Mouse (Mus musculus) CD4-positive, CD25-positive, alpha-beta regulatory T cell, adult 2 months (primary cell): ENCODE data around the gene Susd3.
A peak's percentile ranks its signal among the peaks of the same experiment; 100 is the strongest.

Source experiments
- DNase-seq: peaks from one replicate; pipeline ENCODE4 v3.0.0-alpha.2; 2012; ENCODE audit warnings: low read depth, low spot score

Gene Susd3

DNA sequence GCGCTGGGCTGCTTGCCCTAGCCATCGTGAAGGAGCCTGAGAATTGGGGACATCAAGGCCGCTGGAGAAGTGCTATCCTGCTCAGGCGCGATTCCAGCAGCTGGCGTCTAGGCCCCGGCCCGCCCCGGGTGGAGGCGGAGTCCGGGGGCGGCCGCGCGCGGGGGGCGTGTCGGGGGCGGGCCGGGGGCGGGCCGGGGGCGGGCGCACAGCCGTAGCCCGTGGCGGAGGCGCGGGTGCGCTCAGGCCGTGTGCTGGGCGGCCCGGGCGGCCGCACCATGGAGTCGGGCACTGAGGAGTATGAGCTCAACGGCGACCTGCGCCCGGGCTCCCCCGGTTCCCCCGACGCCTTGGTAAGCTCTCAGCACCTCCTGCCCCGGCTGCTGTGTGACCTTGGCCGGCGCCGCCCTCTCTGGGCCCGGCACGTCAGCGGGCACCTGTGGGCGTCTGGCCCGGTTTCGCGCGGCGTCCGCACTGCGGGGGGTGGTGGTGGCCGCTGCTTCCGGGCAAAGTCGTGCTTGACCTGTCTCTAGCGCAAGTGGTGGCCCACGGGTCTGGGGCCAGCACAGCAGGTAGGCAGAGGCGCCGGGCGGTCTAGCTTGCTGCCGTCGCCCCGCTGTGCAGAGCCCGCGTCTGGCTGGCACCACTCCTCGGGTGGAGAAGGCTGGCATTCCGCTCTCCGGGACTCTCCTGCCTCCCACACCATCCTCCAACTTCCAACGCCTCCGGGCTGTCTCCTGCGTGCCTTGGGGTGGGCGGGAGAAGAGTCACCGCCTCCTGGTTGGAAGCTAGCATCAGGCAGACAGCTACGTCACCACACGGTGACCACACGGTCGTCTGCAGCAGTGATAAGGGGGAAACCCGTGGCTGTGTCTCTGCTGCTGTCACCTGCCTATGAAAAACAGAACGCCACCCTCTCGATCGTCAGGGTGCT, 61.0 kb downstream of the Susd3 start, which contains the start of gene Ninj1:
Ninj1 (plus strand) TSS at position 198 of the 931 bp plus-strand sequence.
- DNase-seq: peak; percentile 94

DNA sequence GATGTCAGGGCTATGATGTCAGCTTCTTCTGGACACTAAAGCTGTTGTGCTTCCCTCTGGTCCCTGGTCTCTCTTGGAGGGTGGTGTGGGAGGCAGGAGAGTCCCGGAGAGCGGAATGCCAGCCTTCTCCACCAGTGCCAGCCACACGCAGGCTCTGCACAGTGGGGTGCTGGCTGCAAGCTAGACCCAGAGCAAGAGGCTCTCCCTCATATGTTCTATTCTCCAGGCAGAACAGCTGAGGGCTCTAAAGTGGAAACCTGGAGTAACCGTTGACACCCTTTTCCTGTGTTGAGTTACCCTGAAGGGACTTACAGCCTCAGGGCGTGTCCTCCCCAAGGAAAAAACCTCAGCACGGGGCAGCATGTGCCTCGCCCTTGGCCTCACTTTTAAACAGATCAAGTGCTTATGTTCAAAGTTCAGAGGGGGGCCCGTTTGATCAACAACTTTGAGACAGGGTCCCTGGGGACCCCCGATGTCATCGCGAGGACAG, 61.7 kb downstream of the Susd3 start:
- DNase-seq: no peak

- DNase-seq: no peak
These were observed 64.9 kb downstream of the Susd3 start for GRCm38 (mm10) chr13:49183646-49184045.

GRCm38 (mm10) chr13:49183161-49183560, 65.3 kb downstream of the Susd3 start:
- DNase-seq: no peak

DNA sequence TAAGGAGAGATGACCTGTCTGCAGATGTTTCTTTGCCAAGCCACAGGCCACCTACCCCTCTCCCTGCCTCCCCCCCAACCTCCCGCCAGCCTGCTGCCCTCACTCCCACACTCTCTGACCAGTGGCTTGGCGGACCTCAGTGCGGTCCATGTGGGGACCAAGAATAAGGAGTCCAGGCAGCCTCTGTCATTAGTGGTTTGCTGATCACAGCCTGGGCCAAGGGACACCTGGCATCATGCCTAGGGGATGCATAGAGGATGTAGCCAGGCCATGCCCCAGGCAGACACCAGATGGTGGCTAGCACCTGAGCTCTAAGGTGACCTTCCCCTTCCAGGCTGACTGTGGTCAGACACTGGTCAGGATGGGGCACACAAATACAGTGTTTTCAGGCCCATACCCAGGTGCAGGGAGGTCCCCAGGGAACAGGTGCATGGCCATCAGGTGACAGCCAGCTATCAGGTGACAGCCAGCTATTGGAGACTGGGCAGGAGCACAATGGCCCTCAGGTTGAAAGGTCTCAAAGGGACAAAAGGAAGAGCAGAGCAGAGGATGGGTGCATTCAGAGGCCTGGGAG, 67.0 kb downstream of the Susd3 start:
- DNase-seq: no peak

GRCm38 (mm10) chr13:49180691-49181090, 67.8 kb downstream of the Susd3 start:
- no peak for DNase-seq
